Mouse (Mus musculus) adrenal gland, postnatal 36 days (tissue): ENCODE measurements at regions not wholly inside any gene's neighbourhood (a gene's known extent, or its start where the extent isn't known, plus 50 kb on each side); places are given as distances from the start of the nearest gene placed in this dataset.

Source experiments
- DNase-seq, 2 experiments: peaks; one replicate each; pipeline ENCODE4 v3.0.0; 2021; ENCODE audit warnings: mixed read lengths in 1 of 2

DNA sequence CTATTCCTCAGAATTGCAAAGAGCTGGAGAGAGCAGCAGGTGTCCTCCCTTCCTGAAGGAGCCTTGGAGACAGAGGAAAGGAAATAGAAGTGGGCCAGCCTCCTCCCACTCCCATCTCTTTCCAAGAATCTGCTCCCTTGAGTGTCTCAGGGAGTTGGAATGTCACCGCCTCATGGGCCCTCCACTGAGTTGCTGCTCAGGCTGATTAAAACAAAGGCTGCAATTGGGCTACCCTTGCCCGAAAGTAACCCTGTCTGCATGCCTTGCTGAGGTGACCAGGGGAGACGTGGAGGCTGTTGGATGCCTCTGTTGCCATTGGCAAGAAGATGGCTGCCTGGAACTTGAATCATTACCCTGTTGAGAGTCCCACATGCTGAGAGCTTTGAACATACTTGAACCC lies 59.7 kb upstream of the Abca1 start:
- peak in 1 of 2 experiments; percentile 39 for DNase-seq

DNA sequence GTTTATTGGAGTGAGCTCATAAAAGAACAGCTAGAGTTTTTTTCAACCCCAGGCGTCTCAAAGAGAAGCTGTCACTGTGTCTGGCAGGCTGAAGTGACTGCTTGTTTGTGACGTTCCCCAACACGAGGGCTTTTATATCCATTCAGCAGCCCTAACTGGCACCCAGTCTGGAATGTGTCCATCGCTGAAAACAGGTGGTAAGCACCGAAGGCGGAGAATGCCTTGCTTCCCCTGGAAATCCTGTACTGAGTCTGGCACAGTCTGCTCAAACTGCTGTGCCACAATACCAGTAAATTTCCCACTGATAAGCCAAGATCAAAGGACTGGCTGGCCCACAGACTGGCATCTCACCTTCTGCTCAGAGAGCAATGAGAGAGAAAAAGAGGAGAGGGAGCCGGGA lies 59.1 kb upstream of the Abca1 start:
- peak in 1 of 2 experiments; percentile 16 for DNase-seq

DNA sequence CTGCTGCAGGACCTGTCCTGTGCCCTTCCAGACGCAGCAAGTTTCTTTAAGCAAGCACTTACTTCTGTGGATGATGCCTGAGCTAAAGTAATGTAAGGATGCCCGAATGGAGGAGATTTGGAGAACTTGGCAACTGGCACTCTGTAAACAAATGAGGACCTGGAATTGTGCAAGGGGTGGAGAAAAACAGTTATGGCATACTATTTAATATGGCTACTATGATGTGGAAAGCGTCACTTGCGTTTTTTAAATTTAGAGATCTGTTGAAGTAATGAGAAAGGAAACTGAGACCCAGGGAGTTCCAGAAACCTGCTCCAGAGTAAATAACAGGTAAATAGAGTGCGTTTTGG lies 58.6 kb upstream of the Abca1 start:
- DNase-seq = no peak

DNA sequence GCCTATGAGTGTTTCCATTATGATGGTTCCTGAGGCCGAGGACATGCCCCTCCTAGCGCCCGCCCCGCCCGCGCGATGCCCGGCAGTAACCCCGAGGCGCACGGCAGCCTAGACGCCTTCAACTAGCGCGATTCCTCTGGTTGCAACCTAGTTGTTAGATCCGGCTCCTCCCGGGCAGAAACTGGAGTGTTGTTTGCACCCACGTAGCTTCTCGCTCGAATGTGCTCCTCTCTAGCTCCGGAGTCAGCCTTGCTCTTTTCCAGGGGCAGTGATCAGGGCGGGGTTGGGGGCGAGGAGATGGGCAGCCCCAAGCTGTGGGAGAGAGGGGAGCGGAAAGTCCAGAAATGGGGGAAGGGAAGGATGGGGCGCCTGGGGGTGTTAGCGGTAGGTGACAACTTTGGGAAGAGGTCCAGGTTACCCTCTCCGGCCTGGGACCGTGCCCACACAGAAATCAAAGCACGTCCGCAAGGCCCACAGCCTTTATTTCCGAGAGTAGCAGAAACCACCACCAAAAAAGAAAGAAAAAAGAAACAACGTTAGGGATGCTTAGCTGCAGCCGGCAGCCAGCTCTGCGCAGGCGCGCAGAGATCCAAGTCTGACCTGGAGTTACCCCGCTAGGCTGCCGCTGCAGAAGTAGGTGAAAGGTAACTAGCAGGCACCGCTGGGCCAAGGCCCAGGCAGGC lies 58.1 kb upstream of the Abca1 start:
- peak; percentile 82 to 90 for DNase-seq

DNA sequence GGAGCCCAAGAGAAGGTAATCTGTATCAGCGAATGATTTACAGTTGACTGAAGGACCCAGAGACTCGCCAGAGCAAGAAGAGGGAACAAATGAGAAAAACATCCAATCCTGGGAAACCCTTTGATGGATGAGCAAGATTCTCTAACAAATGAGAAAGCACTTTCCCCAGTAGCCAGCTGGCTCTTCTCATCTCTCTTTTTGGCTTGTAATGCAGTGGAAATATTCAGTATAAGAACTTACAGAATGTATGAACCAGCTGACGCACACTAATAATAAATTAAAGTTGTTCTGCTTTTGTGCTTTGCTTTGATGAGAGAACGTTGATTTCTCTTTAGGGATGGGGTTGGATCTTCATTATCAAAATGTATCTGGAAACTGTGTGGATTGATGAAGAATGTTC lies 52.8 kb upstream of the Abca1 start:
- DNase-seq = no peak

DNA sequence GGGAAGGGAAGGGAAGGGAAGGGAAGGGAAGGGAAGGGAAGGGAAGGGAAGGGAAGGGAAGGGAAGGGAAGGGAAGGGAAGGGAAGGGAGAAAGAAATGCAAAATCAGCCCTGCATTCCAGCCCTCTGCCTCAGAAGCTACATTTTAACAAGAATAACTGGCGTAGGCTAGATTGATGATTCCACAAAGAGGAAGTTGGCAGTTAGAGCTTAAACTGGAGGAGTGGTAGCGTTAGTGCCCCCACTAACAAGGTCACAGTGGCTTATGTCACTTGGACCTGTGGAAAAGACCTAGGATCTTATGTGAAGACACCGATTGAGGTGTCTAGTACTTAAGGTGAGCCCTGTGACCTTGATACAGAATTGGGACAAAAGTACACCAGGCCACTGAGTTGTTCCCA lies 51.0 kb upstream of the Abca1 start:
- DNase-seq = no peak
